Mouse (Mus musculus) heart, embryonic 11.5 days (tissue): ENCODE measurements at regions not wholly inside any gene's neighbourhood (a gene's known extent, or its start where the extent isn't known, plus 50 kb on each side); places are given as distances from the start of the nearest gene placed in this dataset.

Experiments
- ATAC-seq: fragments of 200-750 bp; cut with Nextera tagmentation; replicated peaks from 2 replicates; pipeline ENCODE4 v1.8.0; 2017; ENCODE audit warnings: moderate library complexity; ENCODE audit not compliant: insufficient number of reproducible peaks, low FRiP score, low TSS enrichment
- H3K27ac ChIP-seq: fragments of 300-500 bp; sonication (generic); 2 replicates; pipeline ENCODE4 v1.5.1; 2014; ENCODE audit warnings: mild to moderate bottlenecking, low read depth, low read length
- H3K27me3 ChIP-seq: fragments of 300-500 bp; sonication (generic); 2 replicates; pipeline ENCODE4 v1.6.1; 2014; ENCODE audit warnings: mild to moderate bottlenecking, low read length, mixed read lengths; ENCODE audit not compliant: control insufficient read depth, insufficient read depth
- H3K36me3 ChIP-seq: fragments of 300-500 bp; sonication (generic); 2 replicates; pipeline ENCODE4 v1.6.1; 2014; ENCODE audit warnings: mild to moderate bottlenecking, low read length, moderate library complexity, mixed read lengths; ENCODE audit not compliant: control insufficient read depth, insufficient read depth
- H3K4me1 ChIP-seq: fragments of 300-500 bp; sonication (generic); 2 replicates; pipeline ENCODE4 v1.6.1; 2014; ENCODE audit warnings: low read length; ENCODE audit not compliant: control insufficient read depth, insufficient read depth
- H3K4me2 ChIP-seq: fragments of 300-500 bp; sonication (generic); 2 replicates; pipeline ENCODE4 v1.6.1; 2014; ENCODE audit warnings: mild to moderate bottlenecking, moderate library complexity
- H3K4me3 ChIP-seq: fragments of 300-500 bp; sonication (generic); 2 replicates; pipeline ENCODE4 v1.5.1; 2014; ENCODE audit warnings: low read depth, low read length
- H3K9ac ChIP-seq: fragments of 300-500 bp; sonication (generic); 2 replicates; pipeline ENCODE4 v1.6.1; 2014; ENCODE audit warnings: mild to moderate bottlenecking, low read depth, low read length, moderate library complexity
- H3K9me3 ChIP-seq: fragments of 300-500 bp; sonication (generic); replicated peaks from 2 replicates; pipeline ENCODE4 v1.6.1; 2016; ENCODE audit warnings: low read length; ENCODE audit not compliant: control insufficient read depth
- WGBS: fragments of 180-500 bp; shearing (Covaris S2); extraction: QIAGEN DNeasy Blood & Tissue Kit; methylation state at CpG from one replicate; pipeline ENCODE4 v1.1.7; 2014; ENCODE audit not compliant: insufficient replicate concordance; 5-methylcytosine and 5-hydroxymethylcytosine counted together

GRCm38 (mm10) chr1:13513761-13514160 is 2099.9 kb downstream of the A830018L16Rik start:
- H3K4me3 ChIP-seq: no peak overlapping the region
- 87% methylated on average over 11 of the region's 11 CpGs for WGBS
- no peak for ATAC-seq
- no peak overlapping the region for H3K4me2 ChIP-seq
- H3K9me3 ChIP-seq: peaks cover 7% of the 10 kb centered on the region; the same call in 1 of the 2 replicates
- no peaks in the 10 kb centered on the region for H3K4me1 ChIP-seq
- H3K27ac ChIP-seq: no peak overlapping the region
- no peaks in the 10 kb centered on the region for H3K27me3 ChIP-seq
- no peaks in the 10 kb centered on the region for H3K36me3 ChIP-seq
- H3K9ac ChIP-seq: no peak overlapping the region
